Mouse (Mus musculus): ENCODE data around the gene Ubr2.

Gene Ubr2

DNA sequence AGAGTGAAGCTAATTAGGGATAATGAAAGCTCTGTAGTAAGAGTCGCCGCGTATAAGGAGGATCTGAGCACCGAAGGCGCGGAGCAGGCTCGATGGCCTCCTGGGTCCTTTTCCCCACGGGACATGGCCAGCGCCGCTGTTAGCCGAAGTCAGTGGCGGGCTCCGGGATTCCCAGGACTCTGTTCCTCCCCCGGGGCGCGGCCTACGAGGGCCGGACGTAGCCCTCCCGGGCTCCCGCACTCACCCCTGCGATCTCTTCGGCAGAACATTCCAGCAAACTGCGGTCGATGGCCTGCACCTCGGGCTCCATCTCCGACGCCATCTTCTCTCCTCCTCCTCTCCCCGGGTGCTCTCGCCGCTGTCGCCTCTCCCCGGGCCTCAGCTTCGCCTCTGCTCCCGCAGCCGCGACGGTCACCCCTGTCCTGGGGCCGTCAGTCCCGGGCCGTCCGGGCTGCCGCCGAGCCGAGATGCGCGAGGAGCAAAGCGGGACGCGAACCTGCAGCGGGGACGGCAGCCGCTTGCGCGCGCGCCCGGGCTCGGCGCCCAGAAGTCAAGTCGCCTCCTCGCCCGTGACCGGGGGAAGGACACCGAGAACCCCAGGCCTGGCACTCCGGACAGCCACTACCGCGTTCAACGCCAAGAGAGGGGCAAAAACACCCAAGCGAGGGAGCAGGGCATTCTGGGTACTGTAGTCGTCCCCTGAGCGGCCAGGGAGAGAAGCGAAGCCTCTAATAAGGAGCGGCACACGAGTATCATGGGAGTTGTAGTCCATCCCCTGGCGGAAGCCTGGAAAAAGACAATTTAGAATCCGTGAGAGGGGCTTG, at the start of gene Ubr2:
TSS of gene Ubr2 (minus strand) at position 659 of the 824 bp plus-strand sequence.
- peak; percentile 80 to 83 for DNase-seq (ENCODE audit: low spot score in 2 of 2)

DNA sequence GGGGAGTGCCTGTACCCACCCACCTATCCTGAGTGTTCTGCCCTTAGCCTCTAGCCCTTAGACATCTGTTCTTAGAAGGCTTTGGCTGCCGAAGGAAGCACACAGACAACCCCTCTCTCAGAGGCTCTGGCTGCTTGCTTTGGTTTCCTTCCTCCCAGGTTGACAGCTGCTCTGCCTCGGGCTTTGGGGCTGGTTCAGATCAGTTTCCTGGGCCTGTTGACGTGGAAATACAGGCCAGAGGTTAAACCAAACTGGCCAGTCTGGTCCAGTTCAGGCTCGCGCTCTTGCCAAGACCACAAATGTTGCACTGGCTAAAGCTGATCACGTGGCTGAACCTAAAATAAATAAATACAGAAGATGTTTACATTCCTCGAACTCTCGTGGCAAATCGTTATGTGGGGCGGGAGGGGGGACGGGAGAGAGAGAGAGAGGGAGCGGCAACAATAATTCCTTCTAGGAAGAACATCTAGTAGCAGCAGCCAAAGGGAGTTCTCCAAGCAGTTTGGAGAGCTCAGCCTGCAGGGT, 49.5 kb upstream of the Ubr2 start:
- DNase-seq (ENCODE audit: low spot score in 2 of 2), result no peak

DNA sequence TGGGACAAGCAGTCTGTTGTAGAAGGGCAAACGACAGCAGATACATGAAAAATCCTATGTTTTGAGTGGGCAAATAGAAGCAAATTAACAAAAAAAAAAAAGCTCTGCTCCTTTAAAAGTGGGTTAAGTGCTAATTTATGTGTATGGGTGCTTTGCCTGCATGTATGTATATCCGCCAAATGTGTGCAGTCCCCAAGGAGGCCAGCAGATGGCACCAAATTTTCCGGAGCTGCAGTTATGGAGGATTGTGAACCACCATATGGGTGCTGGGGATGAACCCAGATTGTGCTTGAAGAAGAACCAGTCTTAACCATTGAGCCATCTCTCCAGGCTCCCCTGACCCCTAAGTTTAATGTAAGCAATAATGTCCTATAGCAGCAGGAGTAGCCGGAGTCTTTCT, 47.6 kb upstream of the Ubr2 start:
- no peak for DNase-seq (ENCODE audit: low spot score in 2 of 2)

DNA sequence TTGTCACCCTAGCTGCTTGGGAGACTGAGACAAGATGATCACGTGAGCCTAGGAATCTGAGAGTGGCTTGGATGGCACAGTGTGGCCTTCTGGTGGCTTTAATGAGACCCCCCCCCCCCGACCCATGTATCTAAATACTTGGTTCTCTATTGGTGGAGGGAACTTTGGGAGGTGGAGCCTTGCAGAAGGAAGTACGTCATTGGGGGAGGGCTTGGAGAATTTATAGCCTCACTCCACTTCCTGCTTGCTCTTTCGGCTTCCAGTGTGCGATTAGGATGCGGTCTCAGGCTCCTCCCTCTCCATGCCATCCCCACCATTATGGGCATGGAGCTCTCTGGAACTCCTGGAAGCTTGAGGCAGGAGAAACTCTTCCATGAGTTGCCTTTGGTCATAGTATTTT, 46.1 kb upstream of the Ubr2 start:
- DNase-seq (ENCODE audit: low spot score in 2 of 2), result no peak

DNA sequence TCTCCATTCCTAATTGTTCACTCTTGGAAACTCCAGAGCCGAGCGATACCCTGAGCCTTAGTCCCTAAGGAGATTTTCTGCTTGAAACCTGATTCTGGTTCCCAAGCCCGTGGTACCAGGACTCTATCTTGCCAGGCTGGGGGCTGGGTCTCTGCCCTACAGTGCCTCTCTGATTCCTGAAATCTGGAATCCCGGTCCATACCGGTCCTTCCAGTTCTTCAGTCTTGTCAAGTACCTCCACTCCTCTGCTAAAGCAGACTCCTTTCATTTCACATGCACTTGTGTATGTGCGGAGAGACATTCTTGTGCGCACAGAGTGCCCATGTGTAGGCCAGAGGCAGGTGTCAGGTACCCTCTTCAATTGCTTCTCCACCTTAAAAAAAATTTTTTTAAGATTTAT, 44.8 kb upstream of the Ubr2 start:
- DNase-seq (ENCODE audit: low spot score in 2 of 2), result no peak

DNA sequence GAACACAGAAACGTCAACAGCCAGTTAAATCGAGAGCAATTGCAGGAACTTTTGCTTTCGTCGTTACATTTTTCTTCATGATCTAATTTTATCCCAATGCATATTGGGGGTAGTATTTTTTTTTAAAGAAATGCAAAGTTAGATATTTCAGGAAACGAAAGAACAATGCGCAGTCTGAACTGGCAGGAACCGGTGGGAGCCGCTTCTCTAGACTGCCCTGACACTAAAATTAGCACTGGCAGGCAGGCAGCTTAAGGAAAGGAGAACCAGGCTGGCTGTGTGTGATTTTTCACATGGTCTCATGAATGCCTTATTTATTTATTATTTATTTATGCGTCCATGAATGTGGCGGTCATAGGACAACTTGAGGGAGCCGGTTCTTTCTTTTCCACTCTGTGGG, 44.3 kb upstream of the Ubr2 start:
- no peak for DNase-seq (ENCODE audit: low spot score in 2 of 2)

DNA sequence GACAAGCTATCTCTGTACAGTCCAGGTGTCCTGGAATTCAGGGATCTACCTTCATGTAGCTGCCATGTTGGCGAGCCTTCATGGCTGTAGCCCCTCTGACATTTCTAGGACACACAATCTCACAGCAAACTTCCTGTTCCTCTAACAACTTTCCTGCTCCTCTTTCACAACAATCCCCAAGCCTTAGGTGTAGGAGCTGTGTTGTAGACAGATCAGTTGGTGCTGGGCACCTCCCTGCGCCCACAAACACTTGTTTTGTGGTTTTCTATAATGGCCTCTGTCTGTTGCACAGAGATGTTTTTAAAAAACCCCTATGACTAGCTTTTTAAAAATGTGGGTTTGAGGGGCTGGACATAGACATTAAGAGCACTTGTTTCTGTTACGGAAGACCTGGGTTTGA, 40.3 kb upstream of the Ubr2 start:
- DNase-seq (ENCODE audit: low spot score in 2 of 2), result no peak

DNA sequence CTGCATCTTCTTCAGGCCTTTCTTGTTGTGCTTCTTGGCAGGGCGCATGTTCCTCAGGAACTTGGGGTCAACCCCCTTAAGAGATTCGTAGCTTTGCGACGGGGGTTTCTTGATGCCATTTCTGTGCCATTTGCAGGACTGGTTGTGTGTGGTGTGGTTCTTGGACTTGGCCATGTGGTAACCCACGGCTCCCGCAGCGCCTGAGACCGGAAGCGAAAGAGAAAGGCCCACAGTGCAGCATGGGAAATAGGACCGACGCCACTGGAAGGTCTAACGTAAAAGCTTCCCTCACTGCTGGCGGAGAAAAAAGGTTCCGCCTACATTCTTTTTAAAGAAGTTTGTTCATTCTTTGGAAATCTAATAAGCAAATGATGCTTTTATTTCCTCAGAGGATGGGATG, 32.5 kb upstream of the Ubr2 start:
- DNase-seq (ENCODE audit: low spot score in 2 of 2), result no peak

DNA sequence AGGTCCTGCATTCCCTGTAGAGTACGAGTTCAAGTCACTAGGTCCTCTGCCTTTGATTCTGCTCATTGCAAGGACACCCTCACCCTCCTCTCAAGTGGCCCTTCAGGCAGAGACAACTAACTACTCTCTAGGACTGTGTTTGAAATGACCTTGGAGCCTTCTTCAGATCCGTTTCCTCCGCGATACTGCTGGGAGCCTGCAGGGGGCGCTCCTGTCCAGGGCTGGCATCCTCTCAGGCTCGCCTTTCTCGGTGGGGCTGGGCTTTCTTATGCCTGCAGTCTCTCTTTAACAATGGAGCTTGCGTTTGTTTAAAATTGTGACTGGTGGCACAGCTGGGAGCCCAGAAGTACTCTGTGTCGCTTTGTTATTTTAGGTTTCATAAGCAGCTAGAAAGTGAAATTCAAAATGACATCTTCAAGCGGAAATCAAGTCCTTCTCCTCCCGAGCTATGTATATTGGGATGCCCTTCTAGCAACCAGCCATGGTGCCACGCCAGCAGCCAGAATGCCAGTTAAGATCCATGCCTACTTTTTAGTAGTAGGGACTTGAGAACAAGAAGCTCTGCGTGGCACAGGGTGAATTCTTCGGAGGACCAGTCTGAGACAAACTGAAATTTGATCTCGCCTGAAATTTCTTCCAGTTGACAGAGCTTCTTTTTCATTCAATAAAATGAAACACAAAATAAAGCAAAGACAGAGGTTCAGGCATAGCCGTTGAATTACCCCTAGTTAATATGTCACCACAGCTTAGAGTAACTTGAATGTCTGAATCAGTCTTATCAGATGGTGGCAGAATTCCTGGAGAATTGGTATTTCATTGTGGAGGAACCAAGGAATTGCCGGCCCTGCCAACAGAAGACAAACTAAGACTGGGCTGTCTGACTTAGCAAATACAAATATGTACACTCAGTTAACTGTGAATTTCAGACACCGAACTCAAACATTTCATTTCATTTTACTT, 28.8 kb upstream of the Ubr2 start:
- DNase-seq (ENCODE audit: low spot score in 2 of 2), result peak; percentile 54 to 87

DNA sequence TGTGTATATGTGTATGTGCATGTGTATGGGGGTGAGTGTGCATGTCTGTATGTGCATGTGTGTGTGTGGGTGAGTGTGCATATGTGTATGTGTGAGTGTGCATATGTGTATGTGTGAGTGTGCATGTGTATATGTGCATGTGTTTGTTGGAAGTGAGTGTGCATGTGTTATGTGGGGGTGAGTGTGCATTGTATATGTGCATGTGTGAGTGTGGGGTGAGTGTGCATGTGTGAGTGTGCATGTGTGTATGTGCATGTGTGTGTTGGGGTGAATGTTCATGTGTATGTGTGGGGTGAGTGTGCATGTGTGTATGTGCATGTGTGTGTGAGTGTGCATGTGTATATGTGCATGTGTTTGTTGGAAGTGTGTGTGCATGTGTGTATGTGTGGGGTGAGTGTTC, 24.2 kb upstream of the Ubr2 start:
- DNase-seq (ENCODE audit: low spot score in 2 of 2), result no peak

DNA sequence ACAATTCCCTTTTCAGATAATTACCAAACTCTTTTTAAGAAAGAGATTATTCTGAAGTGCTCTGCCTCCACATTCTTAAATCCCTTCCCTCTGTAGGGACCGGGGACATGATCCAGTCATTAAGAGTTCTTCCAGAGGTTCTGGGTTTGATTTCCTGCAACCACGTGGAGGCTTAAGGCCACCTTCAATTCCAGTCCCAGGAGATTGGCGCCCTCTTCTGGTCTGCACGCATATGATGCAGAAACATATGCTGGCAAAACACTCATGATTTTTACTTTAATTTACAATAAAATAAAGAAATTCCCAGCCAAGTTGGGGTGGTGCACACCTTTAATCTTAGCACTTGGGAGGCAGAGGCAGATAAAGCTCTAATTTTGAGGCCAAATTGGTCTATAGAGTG, 23.3 kb upstream of the Ubr2 start:
- DNase-seq (ENCODE audit: low spot score in 2 of 2), result peak in 1 of 2 experiments; percentile 71

DNA sequence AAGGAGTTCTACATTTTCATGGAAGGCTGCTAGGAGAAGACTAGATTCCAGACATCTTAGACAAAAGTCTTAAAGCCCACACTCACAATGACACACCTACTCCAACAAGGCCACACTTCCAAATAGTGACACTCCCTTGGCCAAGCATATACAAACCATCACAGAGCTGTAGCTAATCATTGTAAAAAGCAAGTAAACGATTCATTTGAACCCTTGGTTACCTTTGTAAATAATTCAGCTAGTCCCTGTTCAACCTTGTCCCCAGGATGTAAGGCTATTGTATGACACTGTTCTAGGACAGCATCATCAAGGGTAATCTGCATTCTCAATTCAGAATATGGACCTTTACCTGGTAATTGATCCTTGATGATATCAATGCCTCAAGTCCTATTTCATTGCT, 14.4 kb upstream of the Ubr2 start:
- DNase-seq (ENCODE audit: low spot score in 2 of 2), result no peak

DNA sequence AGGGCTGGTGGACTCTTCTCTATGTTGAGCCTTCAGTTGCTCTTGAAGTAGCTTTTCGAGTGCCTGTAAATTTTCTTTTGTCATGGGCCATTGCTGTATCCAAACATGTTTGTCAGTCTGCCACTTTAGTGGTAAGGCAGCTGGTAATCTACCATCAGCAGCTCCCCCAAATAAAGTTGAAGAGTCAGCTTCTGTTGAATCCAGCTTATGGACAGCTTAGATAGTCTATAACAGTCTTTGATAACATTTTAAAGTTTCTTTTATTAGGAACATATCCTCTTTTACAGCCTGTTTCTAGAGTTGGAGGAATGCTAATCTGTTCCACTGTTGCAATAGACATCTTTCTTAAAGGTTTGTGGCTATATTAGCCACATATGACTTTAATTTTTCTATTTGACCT, 13.0 kb upstream of the Ubr2 start:
- DNase-seq (ENCODE audit: low spot score in 2 of 2), result no peak

DNA sequence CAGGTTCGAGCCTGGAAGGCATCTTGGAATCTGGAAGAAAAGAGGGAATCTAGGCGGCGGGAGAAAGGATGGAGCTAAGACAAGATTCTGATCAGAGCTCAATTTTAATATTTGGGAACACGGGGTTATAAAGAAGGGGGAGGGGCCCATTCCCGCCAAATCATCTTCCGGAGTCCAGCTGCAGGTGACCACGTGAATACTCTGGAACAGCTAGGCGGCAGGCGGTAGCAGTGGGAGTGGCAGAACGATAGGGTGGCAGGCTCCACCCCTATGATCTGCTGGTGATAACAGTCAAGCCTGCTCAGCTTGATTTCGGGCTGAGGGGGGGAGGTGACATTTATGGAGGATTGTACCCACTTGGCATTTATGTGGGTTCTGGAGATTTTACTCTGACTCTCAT, 2.5 kb upstream of the Ubr2 start:
- DNase-seq (ENCODE audit: low spot score in 2 of 2), result no peak

DNA sequence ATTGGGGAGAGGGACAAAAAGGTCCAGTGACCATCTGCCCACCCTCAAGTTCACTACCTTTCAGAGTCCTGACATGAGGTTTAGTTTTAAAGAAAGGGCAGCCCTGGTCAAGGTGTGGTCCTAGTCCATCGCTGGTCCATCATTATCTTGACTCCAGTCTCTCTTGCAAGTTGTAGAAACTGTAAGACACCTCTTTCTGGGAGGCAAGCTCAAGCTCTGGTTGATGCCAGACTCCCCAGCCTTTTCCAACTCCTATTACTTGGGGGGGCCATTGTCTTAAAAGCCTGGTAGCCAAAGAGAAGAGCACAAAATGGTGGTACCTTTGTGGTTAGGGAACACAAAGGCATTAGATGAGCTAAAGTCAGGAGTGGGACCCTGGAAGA, 1.3 kb upstream of the Ubr2 start:
- no peak for DNase-seq (ENCODE audit: low spot score in 2 of 2)

DNA sequence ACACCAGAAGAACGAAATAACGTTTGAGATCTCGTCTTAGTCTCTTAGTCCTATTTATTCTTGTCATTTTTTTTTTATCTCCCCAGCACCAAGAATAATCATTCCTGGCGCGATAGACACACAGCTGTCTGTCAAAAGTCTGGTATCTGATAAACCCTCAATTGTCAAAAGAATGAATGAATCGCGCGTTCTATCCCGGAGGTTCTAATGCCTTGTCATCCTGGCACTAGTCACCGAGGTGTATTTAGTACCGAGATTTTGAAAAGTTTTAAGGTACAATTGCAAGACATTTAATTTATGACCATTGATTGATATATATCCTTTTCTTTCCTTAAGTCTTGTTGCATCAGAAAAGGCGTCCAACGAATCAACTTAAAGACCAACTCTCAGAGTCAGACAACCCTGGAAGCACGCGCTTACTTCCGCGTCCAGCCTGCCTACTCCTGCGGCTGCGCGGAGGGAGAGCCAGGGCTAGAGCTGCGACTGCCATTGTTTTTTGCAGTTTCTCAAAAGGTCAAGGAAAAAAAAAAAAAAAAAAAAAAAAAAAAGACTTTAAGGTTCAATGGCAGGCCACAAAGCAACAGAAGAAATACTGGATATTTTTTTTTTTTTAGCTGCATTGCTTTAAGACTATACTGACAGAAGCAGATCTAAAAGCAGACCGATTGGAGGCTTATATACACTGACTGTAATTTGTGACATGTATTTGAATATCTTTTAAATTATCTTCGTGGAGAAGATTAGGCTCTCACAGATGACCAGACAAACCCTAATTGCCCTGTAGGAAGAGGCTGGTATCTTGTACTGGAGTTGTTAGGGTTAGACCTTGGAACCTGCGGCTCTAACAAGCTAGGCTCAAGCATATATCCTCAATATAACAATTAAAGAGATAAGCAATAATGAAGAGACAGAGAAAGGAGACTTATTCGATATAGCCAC, 635 bp upstream of the Ubr2 start:
- DNase-seq (ENCODE audit: low spot score in 2 of 2), result peak; percentile 65 to 66

DNA sequence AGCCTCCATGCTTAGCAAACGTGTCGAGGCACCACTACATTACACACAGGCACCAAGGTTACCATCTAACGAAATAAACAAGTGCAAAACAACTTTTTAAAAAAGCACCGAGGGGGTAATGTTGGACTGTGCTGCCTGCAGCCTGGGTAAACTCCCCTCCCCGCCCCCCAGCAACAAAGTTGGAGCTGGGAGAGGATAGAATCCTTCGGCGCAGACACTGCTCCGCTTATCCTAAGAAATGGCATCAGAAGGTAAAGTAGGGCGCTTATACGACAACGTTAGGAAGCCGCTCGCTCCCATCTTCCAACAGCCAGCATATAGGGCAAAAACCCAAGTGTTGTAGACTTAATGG, 834 bp downstream of the Ubr2 start:
- DNase-seq (ENCODE audit: low spot score in 2 of 2), result no peak

DNA sequence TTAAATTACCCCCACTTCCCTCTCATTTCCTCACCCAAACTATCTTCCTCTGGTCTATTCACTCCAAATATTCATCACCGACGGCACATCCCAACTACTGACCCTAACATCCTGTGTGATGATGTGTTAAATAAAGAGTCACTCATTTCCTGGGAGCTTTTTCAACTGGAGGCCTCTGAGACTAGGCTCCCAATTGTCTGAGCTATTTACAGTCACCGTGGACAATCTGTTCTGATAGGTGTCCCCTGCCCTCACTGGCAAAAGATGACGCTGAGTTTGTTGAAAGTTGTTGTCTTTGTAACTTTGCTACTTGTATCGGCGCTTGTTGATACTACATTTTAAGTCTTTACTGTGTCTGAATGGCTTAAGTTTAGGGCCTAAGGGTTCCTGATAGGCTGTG, 1.3 kb downstream of the Ubr2 start:
- DNase-seq (ENCODE audit: low spot score in 2 of 2), result no peak

DNA sequence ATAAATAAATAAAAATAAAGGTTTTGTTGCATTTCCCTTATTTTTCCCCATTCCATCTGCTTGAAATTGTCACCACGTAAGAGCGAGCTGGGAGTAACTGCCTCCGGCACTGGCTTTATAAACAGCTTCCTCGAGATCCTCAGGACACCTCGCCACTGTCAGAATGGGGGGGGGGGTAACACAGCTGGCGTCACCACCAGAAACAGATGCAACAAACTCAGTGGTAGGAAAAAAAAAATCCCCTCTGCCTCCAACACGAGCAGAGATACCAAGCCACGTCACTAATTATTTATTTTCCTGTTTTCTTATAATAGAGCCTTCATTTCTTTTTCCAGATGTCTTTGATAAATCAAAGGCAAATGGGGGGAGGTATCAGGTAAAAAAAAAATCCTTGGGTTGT, 1.9 kb downstream of the Ubr2 start:
- DNase-seq (ENCODE audit: low spot score in 2 of 2), result no peak

DNA sequence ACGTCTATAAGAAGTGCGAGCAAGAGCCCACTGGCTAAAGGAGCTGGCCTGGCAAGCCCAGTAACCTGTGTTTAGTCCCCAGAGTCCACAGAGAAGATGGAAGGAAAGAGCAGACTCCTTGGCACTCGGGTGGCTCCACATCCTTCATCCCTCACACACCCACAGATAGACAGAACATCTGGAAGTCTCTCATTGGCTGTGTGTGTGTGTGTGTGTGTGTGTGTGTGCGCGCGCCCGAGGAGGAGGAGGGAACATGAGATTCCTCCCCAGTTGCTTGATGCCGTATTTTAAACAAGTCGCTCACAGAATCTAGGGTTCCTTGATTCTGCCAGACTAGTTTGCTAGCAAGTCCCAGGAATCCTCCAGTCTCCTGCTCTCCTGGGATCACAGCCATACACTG, 3.6 kb downstream of the Ubr2 start:
- DNase-seq (ENCODE audit: low spot score in 2 of 2), result no peak

DNA sequence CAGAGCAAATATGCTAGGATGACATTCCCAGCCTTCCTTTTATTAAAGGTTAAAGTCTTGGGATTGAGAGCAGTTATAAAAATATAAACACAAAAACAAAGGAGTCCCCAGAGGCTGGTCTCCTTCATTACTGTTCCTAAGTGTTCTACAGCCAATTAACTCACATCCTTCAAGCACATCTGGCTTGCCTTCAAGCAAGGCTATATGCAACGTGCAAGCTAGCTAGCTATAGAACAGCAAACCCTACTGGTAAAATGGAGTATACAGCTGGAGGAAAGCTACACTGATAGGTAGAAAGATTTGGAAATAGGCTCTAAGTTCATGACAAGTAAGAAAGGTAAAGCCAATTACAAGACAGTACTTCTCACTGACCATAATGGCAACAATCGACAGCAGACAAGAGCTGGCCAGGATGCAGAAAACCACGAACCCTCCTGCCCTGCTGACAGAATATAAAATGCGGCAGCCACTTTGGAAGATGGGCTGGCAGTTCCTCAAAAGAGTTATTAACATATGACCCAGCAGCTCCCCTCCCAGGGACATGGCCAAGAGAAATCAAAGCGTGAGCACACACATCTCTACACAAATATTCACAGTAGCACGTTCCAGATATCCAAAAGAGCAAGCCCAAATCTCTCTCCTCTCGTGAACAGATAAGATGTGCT, 4.5 kb downstream of the Ubr2 start:
- DNase-seq (ENCODE audit: low spot score in 2 of 2), result no peak
